Comparison of ENCODE assay signal across 8 mouse cellular contexts in the genomic region with DNA sequence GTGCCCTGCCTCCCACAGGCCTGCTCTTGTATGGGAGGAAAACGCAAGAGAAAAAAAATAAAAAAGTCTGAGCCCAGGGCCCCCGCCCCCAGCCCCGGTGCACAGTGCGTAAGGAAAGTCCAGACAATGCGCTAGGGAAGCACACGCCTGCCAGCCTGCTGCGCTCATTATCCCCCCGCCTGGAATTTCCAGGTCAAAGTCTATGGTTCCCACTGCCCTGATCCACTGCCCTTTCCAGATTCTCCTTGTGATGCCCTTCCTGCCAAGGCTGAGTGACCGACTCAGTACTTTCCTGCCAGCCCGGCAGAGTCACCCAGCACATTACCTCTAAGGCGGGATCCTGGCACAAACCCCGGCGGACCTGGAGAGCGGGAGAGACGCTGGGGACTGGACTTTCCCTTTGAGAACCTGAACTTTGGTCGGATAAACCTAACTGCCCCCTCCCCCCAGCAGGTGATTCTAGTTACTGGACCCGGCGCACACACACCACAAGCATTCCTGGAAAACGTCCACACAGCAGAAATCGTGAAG. TPM values are rescaled to one million over a fixed set of nuclear protein-coding genes. Genes with fewer than 3 reads are reported as not detected.
A peak's percentile ranks its signal among the peaks of the same experiment; 100 is the strongest.
DNase-seq lines count a peak whose midpoint lies in the region; ATAC-seq lines count a peak whose summit lies in the region.

No protein-coding gene starts in this region.

- no peaks in the 10 kb centered on the region for H3K27me3 ChIP-seq in kidney, embryonic 16.5 days (ENCODE audit: insufficient read depth, low read length)

- DNase-seq in 3134 (ENCODE audit: extremely low read depth, insufficient read length, low spot score), result peak; percentile 66
- peak; percentile 82 for DNase-seq in adrenal gland, postnatal 14 days
- peak; percentile 49 to 76 for DNase-seq in heart, adult 9 months (ENCODE audit: low spot score in 2 of 2)
- peak; percentile 69 for DNase-seq in lung, postnatal 36 days
- no peak for DNase-seq in left cerebral cortex, postnatal 36 days (ENCODE audit: low spot score in 2 of 2)
- DNase-seq in cerebellum, adult 11 months, result no peak
- no peak for DNase-seq in right cerebral cortex, adult 18-20 months

- no peaks in the 10 kb centered on the region for H3K36me3 ChIP-seq in kidney, embryonic 16.5 days (ENCODE audit: insufficient read depth, low read length)

- H3K4me2 ChIP-seq in kidney, embryonic 16.5 days (replicated peaks; ENCODE audit: low read depth, low read length), result peak overlapping the region; percentile 35

- ATAC-seq in kidney, embryonic 16.5 days (ENCODE audit: low FRiP score, low TSS enrichment), result peak; percentile 81

- H3K27ac ChIP-seq in kidney, embryonic 16.5 days (ENCODE audit: low read length), result peak overlapping the region; percentile 85

- intact Hi-C loops in left cerebral cortex, postnatal 36 days (cut with DNase I), result no loop called here

- 40% methylated on average over 20 of the region's 20 CpGs for WGBS in kidney, embryonic 16.5 days

- H3K9ac ChIP-seq in kidney, embryonic 16.5 days (replicated peaks; ENCODE audit: low read length), result peak overlapping the region; percentile 43

- H3K4me1 ChIP-seq in kidney, embryonic 16.5 days (ENCODE audit: insufficient read depth, low read length), result peaks cover 83% of the 10 kb centered on the region

- no peaks in the 10 kb centered on the region for H3K9me3 ChIP-seq in kidney, embryonic 16.5 days (ENCODE audit: low read length)

- H3K4me3 ChIP-seq in kidney, embryonic 16.5 days (ENCODE audit: low read length), result peak overlapping the region; percentile 19

RNA-seq across cellular contexts. Expression of a gene that starts 33.2 kb away (rescaled TPM):
- 341 and 356 TPM in 2 replicates for total RNA-seq in adrenal gland, postnatal 14 days (2021)
- 121 and 126 TPM in 2 replicates for polyA plus RNA-seq in kidney, embryonic 16.5 days (2015; fragmentation: Nextera tagmentation; extraction: Ambion mirVana)
- total RNA-seq in left cerebral cortex, postnatal 36 days (2021), result 10 to 100 TPM; 38.9 to 64.6 TPM

RNA-seq across cellular contexts. Expression of a gene that starts 33.3 kb away (rescaled TPM):
- total RNA-seq in adrenal gland, postnatal 14 days (2021), result 574 and 650 TPM in 2 replicates
- polyA plus RNA-seq in kidney, embryonic 16.5 days (2015; fragmentation: Nextera tagmentation; extraction: Ambion mirVana), result 382 and 440 TPM in 2 replicates
- 10 to 100 TPM; 33.9 to 68.7 TPM for total RNA-seq in left cerebral cortex, postnatal 36 days (2021)

Comparison
In these comparisons a context has a peak if more than half of its experiments do, and no peak if none do; other contexts are left out.
1. DNase-seq: peak in 3134 (single experiment), adrenal gland, postnatal 14 days (single experiment), heart, adult 9 months (2 of 2) and lung, postnatal 36 days (single experiment); none in left cerebral cortex, postnatal 36 days (0 of 2), cerebellum, adult 11 months (single experiment) and right cerebral cortex, adult 18-20 months (single experiment).